Mouse (Mus musculus) lung, postnatal 0 days (tissue): Measurements from ENCODE around the gene Ccdc106. TPM values are rescaled to one million over a fixed set of nuclear protein-coding genes. Genes with fewer than 3 reads are reported as not detected.
A peak's percentile ranks its signal among the peaks of the same experiment; 100 is the strongest.

Source experiments
- ATAC-seq: fragments of 200-750 bp; cut with Nextera tagmentation; 2 replicates; pipeline ENCODE4 v1.8.0; 2017; ENCODE audit warnings: moderate library complexity
- DNase-seq: peaks from one replicate; pipeline ENCODE4 v3.0.0-alpha.2; 2016; ENCODE audit warnings: low spot score
- H3K27ac ChIP-seq: fragments of 300-500 bp; sonication (generic); 2 replicates; pipeline ENCODE4 v1.5.1; 2014; ENCODE audit warnings: antibody characterized with exemption, mild to moderate bottlenecking, low read length, mixed read lengths
- H3K27me3 ChIP-seq: fragments of 300-500 bp; sonication (generic); replicated peaks from 2 replicates; pipeline ENCODE4 v1.6.1; 2014; ENCODE audit warnings: low read length, mixed read lengths; ENCODE audit not compliant: insufficient read depth
- H3K36me3 ChIP-seq: fragments of 300-500 bp; sonication (generic); 2 replicates; pipeline ENCODE4 v1.6.1; 2014; ENCODE audit warnings: low read length, mixed read lengths; ENCODE audit not compliant: insufficient read depth
- H3K4me1 ChIP-seq: fragments of 300-500 bp; sonication (generic); 2 replicates; pipeline ENCODE4 v1.6.1; 2014; ENCODE audit warnings: antibody characterized with exemption, low read depth, low read length, mixed read lengths; ENCODE audit not compliant: insufficient read depth
- H3K4me2 ChIP-seq: fragments of 300-500 bp; sonication (generic); replicated peaks from 2 replicates; pipeline ENCODE4 v1.6.1; 2014; ENCODE audit warnings: low read depth, mild to moderate bottlenecking, low read length, moderate library complexity, mixed read lengths
- H3K4me3 ChIP-seq: fragments of 300-500 bp; sonication (generic); 2 replicates; pipeline ENCODE4 v1.5.1; 2014; ENCODE audit warnings: low read depth, low read length
- H3K9ac ChIP-seq: fragments of 300-500 bp; sonication (generic); replicated peaks from 2 replicates; pipeline ENCODE4 v1.6.1; 2014; ENCODE audit warnings: low read depth, mild to moderate bottlenecking
- H3K9me3 ChIP-seq: fragments of 300-500 bp; sonication (generic); 2 replicates; pipeline ENCODE4 v1.6.1; 2016; ENCODE audit warnings: low read length, mixed read lengths
- CTCF ChIP-seq: IDR thresholded peaks from 2 replicates; pipeline ENCODE4 v1.5.1; 2016; ENCODE audit warnings: antibody characterized with exemption, mild to moderate bottlenecking
- EP300 ChIP-seq: IDR thresholded peaks from 2 replicates; pipeline ENCODE4 v1.6.1; 2016; ENCODE audit warnings: antibody characterized with exemption, mild to moderate bottlenecking, control low read depth
- WGBS: fragments of 180-500 bp; shearing (Covaris S2); extraction: QIAGEN DNeasy Blood & Tissue Kit; methylation state at CpG from one replicate; pipeline ENCODE4 v1.1.7; 2014; 5-methylcytosine and 5-hydroxymethylcytosine counted together
- polyA plus RNA-seq: library from polyadenylated mRNA; unstranded; fragments of >200 nt; fragmentation: Nextera tagmentation; extraction: Ambion mirVana; gene quantifications from 2 replicates; pipeline ENCODE4 v1.2.1, GENCODE M21; 2015

The Ccdc106 gene
- polyA plus RNA-seq, 1 experiment from 2014 or later: 0.42 TPM

- Histone ChIP-seq H3K9me3 (no peaks in the 10 kb centered on the region), H3K9ac (0 out of 2 replicates have a peak overlapping the region, but pooled peaks have one; percentile 12), H3K4me2 (peak overlapping the region; percentile 94), H3K27ac (no peak overlapping the region), H3K4me3 (peak overlapping the region; percentile 25), H3K4me1 (peaks cover 20% of the 10 kb centered on the region), H3K27me3 (peaks cover 50% of the 10 kb centered on the region), H3K36me3 (no peaks in the 10 kb centered on the region)
- DNase-seq (no peak), ATAC-seq (no peak)
- TF ChIP-seq EP300 (no peak), CTCF (no peak)
- WGBS: 4% methylated on average over 45 of the region's 45 CpGs
Observed at GRCm38 (mm10) chr7:5052931-5053343, 32.6 kb downstream of the Ccdc106 start.

GRCm38 (mm10) chr7:5053456-5054179, 33.3 kb downstream of the Ccdc106 start:
- Histone ChIP-seq H3K9me3 (no peaks in the 10 kb centered on the region), H3K4me3 (peak overlapping the region; percentile 19; the same call in 1 of the 2 replicates), H3K27me3 (peaks cover 54% of the 10 kb centered on the region), H3K27ac (no peak overlapping the region), H3K4me1 (peaks cover 20% of the 10 kb centered on the region), H3K4me2 (peak overlapping the region; percentile 38), H3K9ac (no peak overlapping the region), H3K36me3 (no peaks in the 10 kb centered on the region)
- TF ChIP-seq CTCF (no peak), EP300 (no peak)
- no peak for DNase-seq
- no peak for ATAC-seq
- WGBS: 12% methylated on average over 32 of the region's 32 CpGs

DNA sequence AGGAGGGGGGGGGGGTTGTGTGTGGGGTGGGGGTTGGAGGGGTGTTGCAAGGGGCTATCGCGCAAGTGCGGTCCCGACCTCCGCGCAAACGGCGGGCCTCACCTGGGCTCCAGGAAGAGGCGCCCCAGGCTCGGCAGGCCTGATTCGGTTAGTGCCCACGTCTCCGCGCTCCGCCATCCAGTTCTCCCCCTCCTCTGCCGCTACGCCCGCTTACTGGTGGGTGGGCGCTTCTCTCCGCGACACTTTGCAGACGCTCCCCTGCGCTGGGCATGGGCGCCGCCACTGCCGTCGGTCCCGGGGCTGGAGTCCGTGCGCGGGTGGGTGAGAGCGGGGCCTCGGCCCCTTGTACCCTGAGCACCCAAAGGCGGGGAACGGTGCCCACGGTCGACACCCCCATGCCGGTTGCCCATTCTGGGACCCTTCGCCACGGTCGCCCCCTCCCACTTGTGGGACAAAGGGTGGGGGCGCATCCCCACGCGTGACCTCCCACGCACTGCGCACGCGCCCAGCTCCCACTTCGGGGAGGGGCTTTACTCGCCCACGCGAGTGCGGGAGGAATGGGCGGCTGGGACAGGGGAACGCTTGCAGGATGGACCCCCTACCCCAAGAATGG, 36.4 kb downstream of the Ccdc106 start:
- Histone ChIP-seq H3K4me2 (peak overlapping the region; percentile 49), H3K4me3 (peak overlapping the region; percentile 19; the same call in 1 of the 2 replicates), H3K36me3 (no peaks in the 10 kb centered on the region), H3K9me3 (no peaks in the 10 kb centered on the region), H3K27me3 (peaks cover 54% of the 10 kb centered on the region), H3K9ac (no peak overlapping the region; the same call in 1 of the 2 replicates), H3K27ac (no peak overlapping the region), H3K4me1 (peaks cover 19% of the 10 kb centered on the region)
- ATAC-seq (no peak), DNase-seq (no peak)
- no peak for TF ChIP-seq EP300
- TF ChIP-seq CTCF: no peak
- WGBS: 3% methylated on average over 50 of the region's 55 CpGs

GRCm38 (mm10) chr7:5057381-5057780, 37.0 kb downstream of the Ccdc106 start:
- no peak overlapping the region for H3K4me2 ChIP-seq
- ATAC-seq (no peak), DNase-seq (no peak)
- no peak overlapping the region for H3K27ac ChIP-seq
- H3K9ac ChIP-seq: no peak overlapping the region; the same call in 1 of the 2 replicates
- peaks cover 14% of the 10 kb centered on the region for H3K4me1 ChIP-seq
- H3K36me3 ChIP-seq: no peaks in the 10 kb centered on the region
- no peak overlapping the region for H3K4me3 ChIP-seq
- H3K27me3 ChIP-seq: peaks cover 54% of the 10 kb centered on the region
- 25% methylated on average over 8 of the region's 8 CpGs for WGBS
- TF ChIP-seq CTCF: no peak
- TF ChIP-seq EP300: no peak
- H3K9me3 ChIP-seq: no peaks in the 10 kb centered on the region

DNA sequence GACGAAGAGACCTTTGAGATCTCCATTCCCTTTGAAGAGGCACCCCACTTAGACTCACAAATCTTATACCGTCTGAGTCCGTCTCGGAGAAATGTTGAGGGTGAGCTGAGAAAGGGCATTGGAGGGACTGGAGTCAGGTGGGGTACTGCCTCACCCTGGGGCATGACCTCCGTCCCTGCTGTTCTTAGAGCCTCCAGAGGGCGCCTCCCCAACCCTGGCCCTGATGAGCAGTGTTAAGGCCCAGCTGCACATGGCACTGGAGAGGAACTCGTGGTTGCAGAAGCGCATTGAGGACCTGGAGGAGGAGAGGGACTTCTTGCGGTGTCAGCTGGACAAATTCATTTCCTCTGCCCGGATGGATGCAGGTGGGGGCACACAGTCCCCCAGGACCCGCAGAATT, 37.5 kb downstream of the Ccdc106 start:
- Histone ChIP-seq H3K4me1 (peaks cover 12% of the 10 kb centered on the region), H3K27ac (no peak overlapping the region), H3K9me3 (no peaks in the 10 kb centered on the region), H3K4me2 (no peak overlapping the region), H3K27me3 (peaks cover 54% of the 10 kb centered on the region), H3K4me3 (no peak overlapping the region), H3K36me3 (no peaks in the 10 kb centered on the region), H3K9ac (no peak overlapping the region)
- DNase-seq (peak; percentile 23), ATAC-seq (no peak)
- TF ChIP-seq EP300 (no peak), CTCF (peak; percentile 30; the same call in 1 of the 2 replicates)
- 32% methylated on average over 11 of the region's 11 CpGs for WGBS

- Histone ChIP-seq H3K4me3 (no peak overlapping the region), H3K4me1 (peaks cover 13% of the 10 kb centered on the region; the same call in 1 of the 2 replicates), H3K27ac (no peak overlapping the region), H3K27me3 (peaks cover 45% of the 10 kb centered on the region), H3K4me2 (no peak overlapping the region), H3K9ac (no peak overlapping the region), H3K9me3 (no peaks in the 10 kb centered on the region), H3K36me3 (no peaks in the 10 kb centered on the region)
- TF ChIP-seq CTCF: no peak
- TF ChIP-seq EP300: no peak
- 86% methylated on average over 1 of the region's 1 CpGs for WGBS
- ATAC-seq: no peak
- DNase-seq: no peak
Observed at GRCm38 (mm10) chr7:5058631-5059030, 38.3 kb downstream of the Ccdc106 start.
